ENCODE assay signal across 19 mouse cellular contexts in genomic region chr14:15272364-15272763, GRCm38 (mm10).
"Had no signal": no experiment of that assay in that cellular context is flagged by ENCODE, and none has a peak within 500 bp of the region (broad histone marks: within the 10 kb centered on the region; RNA-seq: fewer than 3 reads in every experiment).

No protein-coding gene starts in this region.

- H3K27ac ChIP-seq: macrophage; midbrain, embryonic 13.5 days; midbrain, embryonic 15.5 days; neural tube, embryonic 13.5 days; neural tube, embryonic 15.5 days had no signal

- H3K4me1 ChIP-seq: megakaryocyte, embryonic 14.5 days; midbrain, embryonic 13.5 days; midbrain, embryonic 15.5 days; neural tube, embryonic 13.5 days; neural tube, embryonic 15.5 days had no signal

- H3K9ac ChIP-seq: lung, embryonic 14.5 days; midbrain, embryonic 13.5 days; midbrain, embryonic 15.5 days; neural tube, embryonic 13.5 days; neural tube, embryonic 15.5 days had no signal

- H3K4me3 ChIP-seq: megakaryocyte, embryonic 14.5 days; midbrain, embryonic 13.5 days; midbrain, embryonic 15.5 days; neural tube, embryonic 13.5 days; neural tube, embryonic 15.5 days had no signal

- H3K36me3 ChIP-seq: midbrain, embryonic 13.5 days; midbrain, embryonic 15.5 days; neural tube, embryonic 13.5 days; neural tube, embryonic 15.5 days had no signal

- ATAC-seq: midbrain, embryonic 13.5 days; midbrain, embryonic 15.5 days had no signal

- DNase-seq: lung, adult 18-20 months; lung, embryonic 14.5 days; lung, postnatal 10 days; lung, postnatal 36 days; retina, postnatal 1 day; right cerebral cortex, adult 18-20 months; right cerebral cortex, postnatal 25 days; right cerebral cortex, postnatal 4 days; spleen, adult 18-20 months; thymus, adult 18-20 months; thymus, postnatal 14 days; thymus, postnatal 36 days had no signal

- H3K4me2 ChIP-seq: lung, embryonic 14.5 days; midbrain, embryonic 11.5 days; midbrain, embryonic 13.5 days; midbrain, embryonic 15.5 days; neural tube, embryonic 13.5 days; neural tube, embryonic 15.5 days had no signal

- H3K27me3 ChIP-seq: megakaryocyte, embryonic 14.5 days; midbrain, embryonic 13.5 days; midbrain, embryonic 15.5 days; neural tube, embryonic 13.5 days; neural tube, embryonic 15.5 days had no signal

- H3K9me3 ChIP-seq: megakaryocyte, embryonic 14.5 days; midbrain, embryonic 13.5 days; midbrain, embryonic 15.5 days; neural tube, embryonic 13.5 days; neural tube, embryonic 15.5 days had no signal
